Mouse (Mus musculus) kidney, adult 2 months (tissue): ENCODE measurements around the gene Relb. TPM values are rescaled to one million over a fixed set of nuclear protein-coding genes. Genes with fewer than 3 reads are reported as not detected.

ENCODE experiments used
- DNase-seq: peaks from one replicate; pipeline ENCODE4 v3.0.0; 2021
- H3K27ac ChIP-seq: fragments of 200-500 bp; 2 replicates; pipeline ENCODE4 v1.5.1; 2012; ENCODE audit warnings: low read depth, low read length, control low read depth, inconsistent platforms; ENCODE audit not compliant: insufficient read depth
- H3K27me3 ChIP-seq: fragments of 200-500 bp; replicated peaks from 2 replicates; pipeline ENCODE4 v1.6.1; 2012; ENCODE audit warnings: mild to moderate bottlenecking, moderate library complexity, low read length, inconsistent platforms; ENCODE audit not compliant: control insufficient read depth, insufficient read depth
- H3K36me3 ChIP-seq: fragments of 200-500 bp; 2 replicates; pipeline ENCODE4 v1.6.1; 2012; ENCODE audit warnings: mild to moderate bottlenecking, moderate library complexity, low read length, inconsistent platforms; ENCODE audit not compliant: control insufficient read depth, insufficient read depth
- H3K4me1 ChIP-seq: fragments of 200-500 bp; 2 replicates; pipeline ENCODE4 v1.6.1; 2011; ENCODE audit warnings: low read length; ENCODE audit not compliant: control insufficient read depth, insufficient read depth
- H3K4me3 ChIP-seq: fragments of 200-500 bp; 2 replicates; pipeline ENCODE4 v1.5.1; 2011; ENCODE audit warnings: mild to moderate bottlenecking, low read depth, low read length, control low read depth; ENCODE audit not compliant: insufficient read depth
- CTCF ChIP-seq: fragments of 200-500 bp; conservative IDR thresholded peaks from 2 replicates; pipeline ENCODE4 v1.5.1; 2011; ENCODE audit warnings: low read depth, mild to moderate bottlenecking, control low read depth, low read length, moderate library complexity, mixed read lengths; ENCODE audit not compliant: insufficient read depth, insufficient read length
- POLR2A ChIP-seq: fragments of 200-500 bp; IDR thresholded peaks from one replicate; pipeline ENCODE4 v1.6.1; 2011; ENCODE audit warnings: low read depth, low read length, control low read depth
- WGBS: fragments of 180-500 bp; shearing (Covaris S2); methylation state at CpG from one replicate; pipeline ENCODE4 v1.1.7; 2018; 5-methylcytosine and 5-hydroxymethylcytosine counted together
- polyA plus RNA-seq: library from polyadenylated mRNA; depleted of rRNA; stranded (reverse); fragments of >200 nt; gene quantifications from 2 replicates; pipeline ENCODE4 v1.2.3, GENCODE M21; 2012

Gene Relb
- polyA plus RNA-seq, 1 experiment: 13.3 TPM

- H3K36me3 ChIP-seq: no peaks in the 10 kb centered on the region
- WGBS: 3% methylated on average over 10 of the region's 10 CpGs
- H3K27ac ChIP-seq: peak overlapping the region; percentile 24; the same call in 1 of the 2 replicates
- TF ChIP-seq CTCF: peak; percentile 98
- TF ChIP-seq POLR2A: no peak
- H3K4me1 ChIP-seq: peaks cover 5% of the 10 kb centered on the region
- no peaks in the 10 kb centered on the region for H3K27me3 ChIP-seq
- peak; percentile 96 for DNase-seq
- H3K4me3 ChIP-seq: no peak overlapping the region
These were observed 39.9 kb upstream of the Relb start for GRCm38 (mm10) chr7:19668947-19669721.

- TF ChIP-seq CTCF (no peak), POLR2A (no peak)
- WGBS: 78% methylated on average over 2 of the region's 2 CpGs
- no peak overlapping the region for H3K4me3 ChIP-seq
- no peaks in the 10 kb centered on the region for H3K36me3 ChIP-seq
- no peaks in the 10 kb centered on the region for H3K27me3 ChIP-seq
- H3K27ac ChIP-seq: no peak overlapping the region
- peaks cover 18% of the 10 kb centered on the region for H3K4me1 ChIP-seq
- no peak for DNase-seq
These were observed 38.2 kb upstream of the Relb start for GRCm38 (mm10) chr7:19667434-19667833.

- TF ChIP-seq POLR2A (no peak), CTCF (peak; percentile 45)
- Histone ChIP-seq H3K36me3 (no peaks in the 10 kb centered on the region), H3K4me1 (peaks cover 19% of the 10 kb centered on the region), H3K27me3 (no peaks in the 10 kb centered on the region), H3K4me3 (no peak overlapping the region), H3K27ac (no peak overlapping the region)
- no peak for DNase-seq
- 79% methylated on average over 3 of the region's 3 CpGs for WGBS
These were observed 37.5 kb upstream of the Relb start for GRCm38 (mm10) chr7:19666750-19667149.

GRCm38 (mm10) chr7:19664955-19665841, 36.0 kb upstream of the Relb start, which contains the start of gene Clptm1:
Gene Clptm1, minus strand, starts transcription at chr7:19665033.
- peak within 1 kb of the TSS; percentile 97 for H3K4me3 ChIP-seq
- TF ChIP-seq POLR2A: peak; percentile 38
- 0 out of 2 replicates have a peak, but pooled peaks have one; percentile 20 for TF ChIP-seq CTCF
- H3K36me3 ChIP-seq: no peaks in the 10 kb centered on the region
- no peaks in the 10 kb centered on the region for H3K27me3 ChIP-seq
- peaks cover 19% of the 10 kb centered on the region for H3K4me1 ChIP-seq
- DNase-seq: peak; percentile 99
- WGBS: 1% methylated on average over 63 of the region's 63 CpGs
- peak within 1 kb of the TSS; percentile 92 for H3K27ac ChIP-seq

GRCm38 (mm10) chr7:19664455-19664954, 35.3 kb upstream of the Relb start:
- H3K27ac ChIP-seq: 0 out of 2 replicates have a peak overlapping the region, but pooled peaks have one; percentile 29
- no peaks in the 10 kb centered on the region for H3K27me3 ChIP-seq
- no peak for TF ChIP-seq POLR2A
- TF ChIP-seq CTCF: no peak
- no peaks in the 10 kb centered on the region for H3K36me3 ChIP-seq
- peak overlapping the region; percentile 97 for H3K4me3 ChIP-seq
- under 1% methylated on average over 37 of the region's 37 CpGs for WGBS
- H3K4me1 ChIP-seq: peaks cover 19% of the 10 kb centered on the region
- DNase-seq: no peak

- Histone ChIP-seq H3K4me1 (peaks cover 14% of the 10 kb centered on the region), H3K4me3 (peak overlapping the region; percentile 97), H3K27me3 (no peaks in the 10 kb centered on the region), H3K27ac (no peak overlapping the region), H3K36me3 (no peaks in the 10 kb centered on the region)
- TF ChIP-seq CTCF (no peak), POLR2A (no peak)
- 9% methylated on average over 8 of the region's 8 CpGs for WGBS
- DNase-seq: no peak
These were observed 34.7 kb upstream of the Relb start for GRCm38 (mm10) chr7:19663940-19664339.
